Mouse (Mus musculus) stomach, embryonic 14.5 days (tissue): ENCODE data around the gene Gstt2. TPM values are rescaled to one million over a fixed set of nuclear protein-coding genes. Genes with fewer than 3 reads are reported as not detected.
A peak's percentile ranks its signal among the peaks of the same experiment; 100 is the strongest.

Source experiments
- ATAC-seq: fragments of 200-750 bp; cut with Nextera tagmentation; 2 replicates; pipeline ENCODE4 v1.8.0; 2017; ENCODE audit warnings: low read depth, moderate TSS enrichment; ENCODE audit not compliant: insufficient number of reproducible peaks, insufficient read depth, low FRiP score
- H3K27ac ChIP-seq: fragments of 300-500 bp; sonication (generic); 2 replicates; pipeline ENCODE4 v1.5.1; 2014; ENCODE audit warnings: mild to moderate bottlenecking, low read length, moderate library complexity, mixed read lengths
- H3K27me3 ChIP-seq: fragments of 300-500 bp; sonication (generic); 2 replicates; pipeline ENCODE4 v1.6.1; 2014; ENCODE audit warnings: low read length, control low read depth, mixed read lengths; ENCODE audit not compliant: control insufficient read depth, insufficient read depth
- H3K36me3 ChIP-seq: fragments of 300-500 bp; sonication (generic); 2 replicates; pipeline ENCODE4 v1.6.1; 2014; ENCODE audit warnings: mild to moderate bottlenecking, control low read depth, low read length, moderate library complexity, mixed read lengths; ENCODE audit not compliant: control insufficient read depth, insufficient read depth
- H3K4me1 ChIP-seq: fragments of 300-500 bp; sonication (generic); 2 replicates; pipeline ENCODE4 v1.6.1; 2014; ENCODE audit warnings: low read length, control low read depth, mixed read lengths; ENCODE audit not compliant: control insufficient read depth, insufficient read depth
- H3K4me2 ChIP-seq: fragments of 300-500 bp; sonication (generic); replicated peaks from 2 replicates; pipeline ENCODE4 v1.6.1; 2014; ENCODE audit warnings: low read depth, low read length, control low read depth
- H3K4me3 ChIP-seq: fragments of 300-500 bp; sonication (generic); 2 replicates; pipeline ENCODE4 v1.5.1; 2014; ENCODE audit warnings: low read depth, low read length, control low read depth
- H3K9ac ChIP-seq: fragments of 300-500 bp; sonication (generic); replicated peaks from 2 replicates; pipeline ENCODE4 v1.6.1; 2014; ENCODE audit warnings: low read depth, mild to moderate bottlenecking, control low read depth, low read length, moderate library complexity, mixed read lengths
- H3K9me3 ChIP-seq: fragments of 300-500 bp; sonication (generic); 2 replicates; pipeline ENCODE4 v1.6.1; 2016; ENCODE audit warnings: low read depth, low read length, control low read depth; ENCODE audit not compliant: control insufficient read depth
- WGBS: fragments of 180-500 bp; shearing (Covaris S2); extraction: QIAGEN DNeasy Blood & Tissue Kit; methylation state at CpG from one replicate; pipeline ENCODE4 v1.1.7; 2014; 5-methylcytosine and 5-hydroxymethylcytosine counted together
- polyA plus RNA-seq: library from polyadenylated mRNA; unstranded; fragments of >200 nt; fragmentation: Nextera tagmentation; extraction: Ambion mirVana; gene quantifications from 2 replicates; pipeline ENCODE4 v1.2.1, GENCODE M21; 2014

Gene Gstt2
- polyA plus RNA-seq, 1 experiment from 2014 or later, result 43.5 TPM

- no peak overlapping the region; the same call in 1 of the 2 replicates for H3K9ac ChIP-seq
Observed at GRCm38 (mm10) chr10:75835761-75836531, 1.3 kb downstream of the Gstt2 start.

GRCm38 (mm10) chr10:75835307-75835706 lies 1.9 kb downstream of the Gstt2 start:
- Histone ChIP-seq H3K9me3 (no peaks in the 10 kb centered on the region), H3K4me2 (peak overlapping the region; percentile 55), H3K4me1 (peaks cover 20% of the 10 kb centered on the region), H3K4me3 (peak overlapping the region; percentile 27; the same call in 1 of the 2 replicates), H3K27ac (no peak overlapping the region), H3K9ac (no peak overlapping the region; the same call in 1 of the 2 replicates), H3K27me3 (no peaks in the 10 kb centered on the region), H3K36me3 (no peaks in the 10 kb centered on the region)
- 2% methylated on average over 10 of the region's 10 CpGs for WGBS
- peak; percentile 34; the same call in 1 of the 2 replicates for ATAC-seq

More at GRCm38 (mm10) chr10:75835761-75836531, 1.3 kb downstream of the Gstt2 start:
- peak overlapping the region; percentile 27; the same call in 1 of the 2 replicates for H3K4me3 ChIP-seq
- peak overlapping the region; percentile 73; the same call in 1 of the 2 replicates for H3K27ac ChIP-seq
- peak overlapping the region; percentile 55 for H3K4me2 ChIP-seq
- no peaks in the 10 kb centered on the region for H3K9me3 ChIP-seq
- ATAC-seq, result peak; percentile 2; the same call in 1 of the 2 replicates
- H3K4me1 ChIP-seq, result peaks cover 20% of the 10 kb centered on the region
- WGBS, result 19% methylated on average over 9 of the region's 10 CpGs
- H3K36me3 ChIP-seq, result no peaks in the 10 kb centered on the region
- no peaks in the 10 kb centered on the region for H3K27me3 ChIP-seq

- Histone ChIP-seq H3K4me2 (peak overlapping the region; percentile 55), H3K36me3 (no peaks in the 10 kb centered on the region), H3K9ac (peak overlapping the region; percentile 4; the same call in 1 of the 2 replicates), H3K27ac (peak overlapping the region; percentile 12; the same call in 1 of the 2 replicates), H3K9me3 (no peaks in the 10 kb centered on the region), H3K4me3 (peak overlapping the region; percentile 27), H3K4me1 (peaks cover 20% of the 10 kb centered on the region), H3K27me3 (no peaks in the 10 kb centered on the region)
- WGBS, result 11% methylated on average over 9 of the region's 9 CpGs
- no peak for ATAC-seq
Observed at GRCm38 (mm10) chr10:75834721-75835120, 2.5 kb downstream of the Gstt2 start.

- H3K9me3 ChIP-seq, result no peaks in the 10 kb centered on the region
- 2% methylated on average over 21 of the region's 21 CpGs for WGBS
- H3K27me3 ChIP-seq, result no peaks in the 10 kb centered on the region
- peak overlapping the region; percentile 12; the same call in 1 of the 2 replicates for H3K27ac ChIP-seq
- peak overlapping the region; percentile 55 for H3K4me2 ChIP-seq
- peak overlapping the region; percentile 4; the same call in 1 of the 2 replicates for H3K9ac ChIP-seq
- H3K4me3 ChIP-seq, result peak overlapping the region; percentile 27
- peaks cover 20% of the 10 kb centered on the region for H3K4me1 ChIP-seq
- 0 out of 2 replicates have a peak, but pooled peaks have one; percentile 9 for ATAC-seq
- H3K36me3 ChIP-seq, result no peaks in the 10 kb centered on the region
Observed at GRCm38 (mm10) chr10:75834250-75834649, 3.0 kb downstream of the Gstt2 start.

GRCm38 (mm10) chr10:75833456-75834080 lies 3.7 kb downstream of the Gstt2 start:
- 11% methylated on average over 21 of the region's 21 CpGs for WGBS
- Histone ChIP-seq H3K4me1 (peaks cover 20% of the 10 kb centered on the region), H3K27me3 (no peaks in the 10 kb centered on the region), H3K27ac (peak overlapping the region; percentile 4; the same call in 1 of the 2 replicates), H3K9me3 (no peaks in the 10 kb centered on the region), H3K9ac (0 out of 2 replicates have a peak overlapping the region, but pooled peaks have one; percentile 4), H3K4me2 (peak overlapping the region; percentile 55), H3K36me3 (no peaks in the 10 kb centered on the region), H3K4me3 (peak overlapping the region; percentile 27)
- ATAC-seq, result no peak

GRCm38 (mm10) chr10:75832272-75832895 lies 4.8 kb downstream of the Gstt2 start:
- Histone ChIP-seq H3K36me3 (no peaks in the 10 kb centered on the region), H3K9ac (no peak overlapping the region), H3K27ac (no peak overlapping the region), H3K4me2 (no peak overlapping the region), H3K4me1 (peaks cover 17% of the 10 kb centered on the region), H3K27me3 (no peaks in the 10 kb centered on the region), H3K4me3 (no peak overlapping the region), H3K9me3 (no peaks in the 10 kb centered on the region)
- ATAC-seq, result no peak
- WGBS, result 67% methylated on average over 13 of the region's 13 CpGs

GRCm38 (mm10) chr10:75830275-75830670 lies 7.0 kb downstream of the Gstt2 start:
- peaks cover 9% of the 10 kb centered on the region for H3K4me1 ChIP-seq
- H3K27ac ChIP-seq, result no peak overlapping the region
- H3K4me3 ChIP-seq, result no peak overlapping the region
- no peak overlapping the region for H3K4me2 ChIP-seq
- no peaks in the 10 kb centered on the region for H3K27me3 ChIP-seq
- no peaks in the 10 kb centered on the region for H3K9me3 ChIP-seq
- H3K36me3 ChIP-seq, result no peaks in the 10 kb centered on the region
- no peak overlapping the region for H3K9ac ChIP-seq
- WGBS, result 86% methylated on average over 2 of the region's 2 CpGs
- ATAC-seq, result no peak
